Mouse (Mus musculus): Measurements from ENCODE around the gene Cyp2c38. TPM values are rescaled to one million over a fixed set of nuclear protein-coding genes. Genes with fewer than 3 reads are reported as not detected.
"Not testable (repeated sequence)": the region's sequence is repeated elsewhere in the genome, so short reads cannot be mapped to it uniquely, and the experiment has no call there.

Gene Cyp2c38
- not detected in 2 replicates for polyA plus RNA-seq (2015; fragmentation: Nextera tagmentation; extraction: Ambion mirVana)

DNA sequence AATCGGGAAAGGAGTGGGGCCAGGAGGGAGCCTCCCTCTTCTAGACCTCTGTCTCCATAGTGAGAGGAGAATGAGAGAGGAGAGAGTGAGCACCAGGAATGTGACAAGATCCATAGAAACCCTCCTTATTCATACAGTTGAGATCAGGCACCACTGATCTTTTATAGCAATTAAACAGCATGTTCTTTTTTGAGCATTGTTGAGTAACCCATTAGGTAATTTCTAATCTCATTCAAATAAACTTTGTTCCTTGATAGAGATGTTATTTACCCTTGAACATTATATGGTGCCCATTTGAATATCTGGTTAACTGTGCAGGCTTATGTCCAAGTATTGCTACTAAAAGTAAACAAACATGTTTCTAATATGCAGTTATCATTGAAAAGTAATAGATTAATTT is at the start of gene Cyp2c38:
TSS of gene Cyp2c38 (minus strand) at position 135 of the 400 bp plus-strand sequence.
- H3K9me3 ChIP-seq = peaks cover 25% of the 10 kb centered on the region
- H3K36me3 ChIP-seq = no peaks in the 10 kb centered on the region
- no peak within 1 kb of the TSS for H3K27ac ChIP-seq (replicated peaks)
- ATAC-seq (ENCODE audit: extremely low read depth, insufficient number of reproducible peaks, low FRiP score, low TSS enrichment) = no peak
- H3K4me2 ChIP-seq = no peak within 1 kb of the TSS
- H3K27me3 ChIP-seq (replicated peaks) = no peaks in the 10 kb centered on the region
- no peak within 1 kb of the TSS for H3K4me3 ChIP-seq
- no peak within 1 kb of the TSS for H3K9ac ChIP-seq
- WGBS = 88% methylated on average over 1 of the region's 1 CpGs
- no peaks in the 10 kb centered on the region for H3K4me1 ChIP-seq

GRCm38 (mm10) chr19:39510534-39510933 is 47.7 kb upstream of the Cyp2c38 start, which contains the start of gene Cyp2c39:
Cyp2c39 (plus strand) TSS chr19:39510862.
- Histone ChIP-seq H3K4me2 (no peak within 1 kb of the TSS), H3K36me3 (no peaks in the 10 kb centered on the region), H3K27me3 (replicated peaks) (no peaks in the 10 kb centered on the region), H3K9me3 (peaks cover 10% of the 10 kb centered on the region; the same call in 1 of the 2 replicates), H3K4me1 (no peaks in the 10 kb centered on the region), H3K9ac (no peak within 1 kb of the TSS), H3K27ac (replicated peaks) (no peak within 1 kb of the TSS), H3K4me3 (no peak within 1 kb of the TSS)
- ATAC-seq (ENCODE audit: extremely low read depth, insufficient number of reproducible peaks, low FRiP score, low TSS enrichment) = no peak
- WGBS = 68% methylated on average over 4 of the region's 4 CpGs

- WGBS = 55% methylated on average over 1 of the region's 1 CpGs
- Histone ChIP-seq H3K36me3 (no peaks in the 10 kb centered on the region), H3K9me3 (peaks cover 5% of the 10 kb centered on the region; the same call in 1 of the 2 replicates), H3K4me2 (no peak overlapping the region), H3K27ac (replicated peaks) (no peak overlapping the region), H3K9ac (no peak overlapping the region), H3K4me3 (no peak overlapping the region), H3K4me1 (no peaks in the 10 kb centered on the region), H3K27me3 (replicated peaks) (no peaks in the 10 kb centered on the region)
- ATAC-seq (ENCODE audit: extremely low read depth, insufficient number of reproducible peaks, low FRiP score, low TSS enrichment) = no peak
These were observed 46.7 kb upstream of the Cyp2c38 start for GRCm38 (mm10) chr19:39509533-39509932.

GRCm38 (mm10) chr19:39506341-39506740 is 43.5 kb upstream of the Cyp2c38 start:
- Histone ChIP-seq H3K36me3 (no peaks in the 10 kb centered on the region), H3K4me1 (no peaks in the 10 kb centered on the region), H3K9me3 (peaks cover 5% of the 10 kb centered on the region; the same call in 1 of the 2 replicates), H3K27me3 (replicated peaks) (no peaks in the 10 kb centered on the region), H3K27ac (replicated peaks) (no peak overlapping the region), H3K4me3 (no peak overlapping the region), H3K4me2 (no peak overlapping the region), H3K9ac (no peak overlapping the region)
- ATAC-seq (ENCODE audit: extremely low read depth, insufficient number of reproducible peaks, low FRiP score, low TSS enrichment) = no peak

DNA sequence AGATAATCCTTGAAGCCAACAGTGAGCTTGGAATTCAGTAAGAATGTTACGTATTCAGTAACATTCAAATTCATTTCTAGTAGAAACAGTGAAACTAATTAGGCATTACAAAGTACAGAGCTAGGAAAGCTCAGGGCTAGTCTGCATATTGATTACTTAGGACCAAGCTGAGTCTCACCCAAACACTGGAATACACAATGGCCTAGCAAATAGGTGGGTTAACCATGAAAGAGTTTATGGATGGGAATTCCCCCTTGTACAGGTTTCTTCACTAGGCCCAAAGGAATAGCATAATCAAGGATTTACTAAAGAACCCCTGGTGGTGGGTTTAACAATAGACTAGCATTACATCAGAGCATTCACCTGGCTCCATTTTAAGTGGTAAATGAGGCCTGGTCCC is 21.1 kb upstream of the Cyp2c38 start:
- H3K27me3 ChIP-seq (replicated peaks); H3K36me3 ChIP-seq; H3K4me2 ChIP-seq; ATAC-seq (ENCODE audit: extremely low read depth, insufficient number of reproducible peaks, low FRiP score, low TSS enrichment); H3K9ac ChIP-seq; H3K4me1 ChIP-seq; H3K4me3 ChIP-seq; H3K27ac ChIP-seq (replicated peaks): not testable (repeated sequence)
- 62% methylated on average over 1 of the region's 1 CpGs for WGBS
- peaks cover 37% of the 10 kb centered on the region for H3K9me3 ChIP-seq

DNA sequence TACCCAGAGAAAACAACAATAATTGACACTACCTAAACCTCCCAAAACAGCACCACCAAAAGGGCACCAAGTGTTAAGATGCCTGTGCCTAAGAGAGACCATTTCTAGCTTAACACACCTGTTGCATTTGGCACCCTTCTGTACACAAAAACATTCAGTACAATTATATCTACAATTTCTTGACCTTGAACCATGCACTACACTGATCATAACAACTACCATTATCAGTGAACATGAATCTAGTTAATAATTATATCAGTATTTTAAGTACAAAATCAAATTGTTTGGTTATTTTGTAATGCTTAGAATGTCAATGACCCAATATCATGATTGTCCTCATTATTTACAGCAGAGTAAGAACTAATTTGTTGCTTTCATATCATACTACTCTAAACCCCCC is 1.0 kb upstream of the Cyp2c38 start:
- H3K9me3 ChIP-seq = peaks cover 15% of the 10 kb centered on the region; the same call in 1 of the 2 replicates
- no peak overlapping the region for H3K4me2 ChIP-seq
- no peak overlapping the region for H3K4me3 ChIP-seq
- H3K4me1 ChIP-seq = no peaks in the 10 kb centered on the region
- H3K27me3 ChIP-seq (replicated peaks) = no peaks in the 10 kb centered on the region
- H3K27ac ChIP-seq (replicated peaks) = no peak overlapping the region
- H3K36me3 ChIP-seq = no peaks in the 10 kb centered on the region
- H3K9ac ChIP-seq = no peak overlapping the region
- ATAC-seq (ENCODE audit: extremely low read depth, insufficient number of reproducible peaks, low FRiP score, low TSS enrichment) = no peak

Other genes with a start within 250 kb of the Cyp2c38 start
- gene Cyp2c29, start 193.7 kb downstream of the Cyp2c38 start, polyA plus RNA-seq (2015; fragmentation: Nextera tagmentation; extraction: Ambion mirVana) = not detected in 2 replicates
- not detected in 2 replicates for gene Cyp2c39, start 47.8 kb upstream of the Cyp2c38 start, polyA plus RNA-seq (2015; fragmentation: Nextera tagmentation; extraction: Ambion mirVana)
- not detected in 2 replicates for gene Cyp2c67, start 186.0 kb upstream of the Cyp2c38 start, polyA plus RNA-seq (2015; fragmentation: Nextera tagmentation; extraction: Ambion mirVana)